ENCODE assay signal across 12 mouse cellular contexts in genomic region chr7:101870629-101871028, GRCm38 (mm10). TPM values are rescaled to one million over a fixed set of nuclear protein-coding genes. Genes with fewer than 3 reads are reported as not detected.
A peak's percentile ranks its signal among the peaks of the same experiment; 100 is the strongest.
DNase-seq lines count a peak whose midpoint lies in the region; ATAC-seq and TF ChIP-seq lines count a peak whose summit lies in the region.
"Had no signal": no experiment of that assay in that cellular context is flagged by ENCODE, and none has a peak within 500 bp of the region (broad histone marks: within the 10 kb centered on the region; RNA-seq: fewer than 3 reads in every experiment).

Gene Folr1 (minus strand): TSS chr7:101870788.

- no peaks in the 10 kb centered on the region for H3K36me3 ChIP-seq in heart, embryonic 14.5 days (ENCODE audit: control insufficient read depth, insufficient read depth, low read length)
- H3K36me3 ChIP-seq in intestine, embryonic 14.5 days (ENCODE audit: control insufficient read depth, insufficient read depth, low read length), result no peaks in the 10 kb centered on the region
- H3K36me3 ChIP-seq: embryonic facial prominence, embryonic 10.5 days; limb, embryonic 15.5 days had no signal

- H3K27ac ChIP-seq in heart, embryonic 14.5 days (replicated peaks in 1 of 2; ENCODE audit: control insufficient read depth in 1 of 2, insufficient read depth in 1 of 2, low read depth in 2 of 2, low read length in 2 of 2), result peak within 1 kb of the TSS; percentile 34 to 46; a peak in 3 of 4 replicates
- H3K27ac ChIP-seq in bone marrow macrophage, adult 2 months (ENCODE audit: insufficient read depth, low read depth, low read length), result peak within 1 kb of the TSS; percentile 85
- H3K27ac ChIP-seq in intestine, embryonic 14.5 days (ENCODE audit: low read depth), result peak within 1 kb of the TSS; percentile 67
- H3K27ac ChIP-seq: embryonic facial prominence, embryonic 10.5 days; gastrocnemius, adult 2 months; layer of hippocampus, adult 2 months; limb, embryonic 15.5 days had no signal

- intact Hi-C loops in heart, postnatal 25 days (cut with DNase I), result no loop called here

- peaks cover 21 to 32% of the 10 kb centered on the region in 2 experiments for H3K4me1 ChIP-seq in heart, embryonic 14.5 days (ENCODE audit: control insufficient read depth in 2 of 2, insufficient read depth in 2 of 2, low read length in 2 of 2)
- peaks cover 39% of the 10 kb centered on the region for H3K4me1 ChIP-seq in bone marrow macrophage, adult 2 months (ENCODE audit: control insufficient read depth, insufficient read depth, low read length)
- H3K4me1 ChIP-seq in intestine, embryonic 14.5 days (replicated peaks; ENCODE audit: control insufficient read depth, insufficient read depth, low read length), result no peaks in the 10 kb centered on the region
- H3K4me1 ChIP-seq: limb, embryonic 15.5 days had no signal

- H3K27me3 ChIP-seq in heart, embryonic 14.5 days (ENCODE audit: control insufficient read depth, insufficient read depth, low read length), result no peaks in the 10 kb centered on the region
- no peaks in the 10 kb centered on the region for H3K27me3 ChIP-seq in intestine, embryonic 14.5 days (replicated peaks; ENCODE audit: control insufficient read depth, insufficient read depth, low read length)
- H3K27me3 ChIP-seq: limb, embryonic 15.5 days had no signal

- DNase-seq in heart, postnatal 25 days (ENCODE audit: low spot score), result no peak
- peak; percentile 59 for DNase-seq in intestine, embryonic 14.5 days (ENCODE audit: low spot score)
- peak; percentile 73 to 87 for DNase-seq in kidney, postnatal 36 days
- DNase-seq in gastrocnemius, postnatal 4 days (ENCODE audit: low spot score in 2 of 2), result no peak
- no peak for DNase-seq in frontal cortex, adult 2 months (ENCODE audit: extremely low spot score in 1 of 2, low spot score in 1 of 2)
- DNase-seq: gastrocnemius, adult 2 months had no signal

- no peak within 1 kb of the TSS for H3K9ac ChIP-seq in heart, embryonic 14.5 days (ENCODE audit: low read length)
- peak within 1 kb of the TSS; percentile 22; the same call in 1 of the 2 replicates for H3K9ac ChIP-seq in intestine, embryonic 14.5 days (ENCODE audit: low read length)
- H3K9ac ChIP-seq: limb, embryonic 15.5 days had no signal

- H3K4me2 ChIP-seq in heart, embryonic 14.5 days (ENCODE audit: low read length), result no peak within 1 kb of the TSS
- peak within 1 kb of the TSS; percentile 42 for H3K4me2 ChIP-seq in intestine, embryonic 14.5 days (ENCODE audit: low read length)
- H3K4me2 ChIP-seq: limb, embryonic 15.5 days had no signal

- no peaks in the 10 kb centered on the region for H3K9me3 ChIP-seq in heart, embryonic 14.5 days (ENCODE audit: control insufficient read depth, low read length)
- no peaks in the 10 kb centered on the region for H3K9me3 ChIP-seq in intestine, embryonic 14.5 days (ENCODE audit: control insufficient read depth, low read length)
- H3K9me3 ChIP-seq: embryonic facial prominence, embryonic 10.5 days; limb, embryonic 15.5 days had no signal

- WGBS in heart, embryonic 14.5 days, result 83% methylated on average over 2 of the region's 2 CpGs
- WGBS in intestine, embryonic 14.5 days, result 42% methylated on average over 2 of the region's 2 CpGs

- no peak for TF ChIP-seq POLR2A in bone marrow macrophage, adult 2 months (IDR thresholded peaks at IDR 0.05; ENCODE audit: borderline replicate concordance, low read depth, low read length)

- ATAC-seq in heart, embryonic 14.5 days (ENCODE audit: insufficient number of reproducible peaks, insufficient read depth, low FRiP score, low read depth), result no peak
- peak; percentile 83 for ATAC-seq in intestine, embryonic 14.5 days (replicated peaks; ENCODE audit: low FRiP score, low TSS enrichment, low read depth)
- ATAC-seq in megakaryocyte-erythroid progenitor cell, adult 5-6 weeks (replicated peaks; ENCODE audit: low FRiP score, low TSS enrichment, poor library complexity, severe bottlenecking), result no peak

- H3K4me3 ChIP-seq in heart, embryonic 14.5 days (ENCODE audit: control insufficient read depth in 1 of 2, insufficient read depth in 1 of 2, low read depth in 1 of 2, low read length in 2 of 2), result no peak within 1 kb of the TSS
- peak within 1 kb of the TSS; percentile 34 for H3K4me3 ChIP-seq in bone marrow macrophage, adult 2 months (ENCODE audit: insufficient read depth, low read length)
- peak within 1 kb of the TSS; percentile 28 for H3K4me3 ChIP-seq in intestine, embryonic 14.5 days (ENCODE audit: low read depth, low read length)
- H3K4me3 ChIP-seq: embryonic facial prominence, embryonic 10.5 days; gastrocnemius, adult 2 months; layer of hippocampus, adult 2 months; limb, embryonic 15.5 days had no signal

- no peak for TF ChIP-seq CTCF in bone marrow macrophage, adult 2 months (IDR thresholded peaks at IDR 0.05; ENCODE audit: low read depth, low read length)

RNA-seq across cellular contexts. Expression of gene Folr1, which starts in this region (rescaled TPM):
- polyA plus RNA-seq in heart, embryonic 14.5 days (2014; fragmentation: Nextera tagmentation; extraction: Ambion mirVana), result 5.0 and 6.5 TPM in 2 replicates
- under 1 TPM; 0.26 to 0.59 TPM for total RNA-seq in heart, postnatal 25 days (2021)
- polyA plus RNA-seq in bone marrow macrophage, adult 2 months (2012; ENCODE audit: insufficient read depth, insufficient read length, missing spikeins), result 1.6 and 1.7 TPM in 2 replicates
- 76.1 and 79.2 TPM in 2 replicates for polyA plus RNA-seq in intestine, embryonic 14.5 days (2014; fragmentation: Nextera tagmentation; extraction: Ambion mirVana)
- total RNA-seq in megakaryocyte-erythroid progenitor cell, adult 5-6 weeks (2014; fragmentation: Nextera tagmentation), result 1.3 TPM in 1 of 2 replicates, not detected in the other
- total RNA-seq in megakaryocyte-erythroid progenitor cell, adult 5-6 weeks (2017), result not detected in 2 replicates
- 1 to 10 TPM; 1.1 to 1.6 TPM for total RNA-seq in gastrocnemius, postnatal 4 days (2021)
- polyA plus RNA-seq in frontal cortex, adult 2 months (2012; rRNA removed), result 1.1 and 2.1 TPM in 2 replicates

Comparison
In these comparisons a context has a peak if more than half of its experiments do, and no peak if none do; other contexts are left out.
1. RNA of gene Folr1 (polyA plus RNA-seq): 76.1 to 79.2 TPM in intestine, embryonic 14.5 days; 5.0 to 6.5 TPM in heart, embryonic 14.5 days, 1.6 to 1.7 TPM in bone marrow macrophage, adult 2 months and 1.1 to 2.1 TPM in frontal cortex, adult 2 months; every median in the first group is over 10 times any median in the second.
2. H3K4me3 ChIP-seq: peak in bone marrow macrophage, adult 2 months (single experiment) and intestine, embryonic 14.5 days (single experiment); none in heart, embryonic 14.5 days (0 of 2).
3. DNase-seq: peak in intestine, embryonic 14.5 days (single experiment) and kidney, postnatal 36 days (2 of 2); none in heart, postnatal 25 days (single experiment), gastrocnemius, postnatal 4 days (0 of 2) and frontal cortex, adult 2 months (0 of 2).
4. Peak in every context shown above with its lines, with median percentiles within 50 percentile points of each other: H3K27ac ChIP-seq.